Mouse (Mus musculus) bone marrow macrophage, adult 2 months (primary cell): ENCODE measurements around the gene Tldc2.

ENCODE experiments used
- CTCF ChIP-seq: IDR thresholded peaks from 2 replicates; pipeline ENCODE4 v1.5.1; 2012; ENCODE audit warnings: low read depth, mild to moderate bottlenecking, low read length, moderate library complexity
- POLR2A ChIP-seq: IDR thresholded peaks from 2 replicates; pipeline ENCODE4 v1.6.1; 2012; ENCODE audit warnings: mild to moderate bottlenecking, low read depth, low read length, borderline replicate concordance

GRCm38 (mm10) chr2:157137959-157138731, 51.3 kb downstream of the Tldc2 start:
- TF ChIP-seq CTCF = no peak
- no peak for TF ChIP-seq POLR2A
